Mouse (Mus musculus): ENCODE data around the gene Ofcc1. TPM values are rescaled to one million over a fixed set of nuclear protein-coding genes. Genes with fewer than 3 reads are reported as not detected.

The Ofcc1 gene
- polyA plus RNA-seq, 1 experiment: 0.03 TPM

- WGBS: 83% methylated on average over 5 of the region's 5 CpGs
- no peak for TF ChIP-seq CTCF (conservative IDR thresholded peaks at IDR 0.05; ENCODE audit: insufficient read depth, insufficient read length, low read depth, low read length)
- TF ChIP-seq POLR2A (IDR thresholded peaks at IDR 0.05; ENCODE audit: low read depth, low read length): no peak
- H3K27me3 ChIP-seq (replicated peaks; ENCODE audit: control insufficient read depth, insufficient read depth, low read length): no peaks in the 10 kb centered on the region
- no peak overlapping the region for H3K27ac ChIP-seq (ENCODE audit: insufficient read depth, low read depth, low read length)
- no peaks in the 10 kb centered on the region for H3K36me3 ChIP-seq (ENCODE audit: control insufficient read depth, insufficient read depth, low read length)
- H3K4me3 ChIP-seq (ENCODE audit: insufficient read depth, low read depth, low read length): no peak overlapping the region
- no peak for DNase-seq
- no peaks in the 10 kb centered on the region for H3K4me1 ChIP-seq (ENCODE audit: control insufficient read depth, insufficient read depth, low read length)
These were observed 102.5 kb downstream of the Ofcc1 start for GRCm38 (mm10) chr13:40258757-40259156.

- H3K36me3 ChIP-seq (ENCODE audit: control insufficient read depth, insufficient read depth, low read length): no peaks in the 10 kb centered on the region
- DNase-seq: no peak
- H3K4me3 ChIP-seq (ENCODE audit: insufficient read depth, low read depth, low read length): no peak overlapping the region
- H3K27ac ChIP-seq (ENCODE audit: insufficient read depth, low read depth, low read length): no peak overlapping the region
- no peaks in the 10 kb centered on the region for H3K27me3 ChIP-seq (replicated peaks; ENCODE audit: control insufficient read depth, insufficient read depth, low read length)
- TF ChIP-seq POLR2A (IDR thresholded peaks at IDR 0.05; ENCODE audit: low read depth, low read length) (no peak), CTCF (conservative IDR thresholded peaks at IDR 0.05; ENCODE audit: insufficient read depth, insufficient read length, low read depth, low read length) (no peak)
- H3K4me1 ChIP-seq (ENCODE audit: control insufficient read depth, insufficient read depth, low read length): no peaks in the 10 kb centered on the region; the same call in 1 of the 2 replicates
- WGBS: 80% methylated on average over 6 of the region's 6 CpGs
These were observed 117.4 kb downstream of the Ofcc1 start for GRCm38 (mm10) chr13:40243821-40244220.

GRCm38 (mm10) chr13:40236356-40236755, 124.9 kb downstream of the Ofcc1 start:
- Histone ChIP-seq H3K4me3 (ENCODE audit: insufficient read depth, low read depth, low read length) (no peak overlapping the region), H3K36me3 (ENCODE audit: control insufficient read depth, insufficient read depth, low read length) (no peaks in the 10 kb centered on the region), H3K27ac (ENCODE audit: insufficient read depth, low read depth, low read length) (no peak overlapping the region), H3K27me3 (replicated peaks; ENCODE audit: control insufficient read depth, insufficient read depth, low read length) (no peaks in the 10 kb centered on the region), H3K4me1 (ENCODE audit: control insufficient read depth, insufficient read depth, low read length) (no peaks in the 10 kb centered on the region)
- WGBS: 57% methylated on average over 3 of the region's 3 CpGs
- TF ChIP-seq CTCF (conservative IDR thresholded peaks at IDR 0.05; ENCODE audit: insufficient read depth, insufficient read length, low read depth, low read length) (no peak), POLR2A (IDR thresholded peaks at IDR 0.05; ENCODE audit: low read depth, low read length) (no peak)
- no peak for DNase-seq

GRCm38 (mm10) chr13:40208314-40208713, 152.9 kb downstream of the Ofcc1 start:
- WGBS: 69% methylated on average over 9 of the region's 9 CpGs
- Histone ChIP-seq H3K27me3 (replicated peaks; ENCODE audit: control insufficient read depth, insufficient read depth, low read length) (no peaks in the 10 kb centered on the region), H3K36me3 (ENCODE audit: control insufficient read depth, insufficient read depth, low read length) (no peaks in the 10 kb centered on the region), H3K4me1 (ENCODE audit: control insufficient read depth, insufficient read depth, low read length) (no peaks in the 10 kb centered on the region), H3K4me3 (ENCODE audit: insufficient read depth, low read depth, low read length) (no peak overlapping the region), H3K27ac (ENCODE audit: insufficient read depth, low read depth, low read length) (no peak overlapping the region)
- no peak for DNase-seq
- TF ChIP-seq CTCF (conservative IDR thresholded peaks at IDR 0.05; ENCODE audit: insufficient read depth, insufficient read length, low read depth, low read length) (no peak), POLR2A (IDR thresholded peaks at IDR 0.05; ENCODE audit: low read depth, low read length) (no peak)

GRCm38 (mm10) chr13:40181786-40182185, 179.5 kb downstream of the Ofcc1 start:
- no peak overlapping the region for H3K27ac ChIP-seq (ENCODE audit: insufficient read depth, low read depth, low read length)
- no peak for TF ChIP-seq CTCF (conservative IDR thresholded peaks at IDR 0.05; ENCODE audit: insufficient read depth, insufficient read length, low read depth, low read length)
- TF ChIP-seq POLR2A (IDR thresholded peaks at IDR 0.05; ENCODE audit: low read depth, low read length): no peak
- H3K36me3 ChIP-seq (ENCODE audit: control insufficient read depth, insufficient read depth, low read length): no peaks in the 10 kb centered on the region
- no peak for DNase-seq
- H3K4me1 ChIP-seq (ENCODE audit: control insufficient read depth, insufficient read depth, low read length): no peaks in the 10 kb centered on the region
- WGBS: 63% methylated on average over 3 of the region's 3 CpGs
- no peak overlapping the region for H3K4me3 ChIP-seq (ENCODE audit: insufficient read depth, low read depth, low read length)
- no peaks in the 10 kb centered on the region for H3K27me3 ChIP-seq (replicated peaks; ENCODE audit: control insufficient read depth, insufficient read depth, low read length)

- WGBS: 74% methylated on average over 4 of the region's 4 CpGs
- Histone ChIP-seq H3K36me3 (ENCODE audit: control insufficient read depth, insufficient read depth, low read length) (no peaks in the 10 kb centered on the region), H3K27me3 (replicated peaks; ENCODE audit: control insufficient read depth, insufficient read depth, low read length) (no peaks in the 10 kb centered on the region), H3K27ac (ENCODE audit: insufficient read depth, low read depth, low read length) (no peak overlapping the region), H3K4me3 (ENCODE audit: insufficient read depth, low read depth, low read length) (no peak overlapping the region), H3K4me1 (ENCODE audit: control insufficient read depth, insufficient read depth, low read length) (no peaks in the 10 kb centered on the region)
- TF ChIP-seq CTCF (conservative IDR thresholded peaks at IDR 0.05; ENCODE audit: insufficient read depth, insufficient read length, low read depth, low read length) (no peak), POLR2A (IDR thresholded peaks at IDR 0.05; ENCODE audit: low read depth, low read length) (no peak)
- DNase-seq: no peak
These were observed 189.5 kb downstream of the Ofcc1 start for GRCm38 (mm10) chr13:40171775-40172174.

GRCm38 (mm10) chr13:40167871-40168270, 193.4 kb downstream of the Ofcc1 start:
- Histone ChIP-seq H3K27me3 (replicated peaks; ENCODE audit: control insufficient read depth, insufficient read depth, low read length) (no peaks in the 10 kb centered on the region), H3K27ac (ENCODE audit: insufficient read depth, low read depth, low read length) (no peak overlapping the region), H3K4me1 (ENCODE audit: control insufficient read depth, insufficient read depth, low read length) (no peaks in the 10 kb centered on the region), H3K4me3 (ENCODE audit: insufficient read depth, low read depth, low read length) (no peak overlapping the region), H3K36me3 (ENCODE audit: control insufficient read depth, insufficient read depth, low read length) (no peaks in the 10 kb centered on the region)
- 47% methylated on average over 7 of the region's 7 CpGs for WGBS
- TF ChIP-seq POLR2A (IDR thresholded peaks at IDR 0.05; ENCODE audit: low read depth, low read length) (no peak), CTCF (conservative IDR thresholded peaks at IDR 0.05; ENCODE audit: insufficient read depth, insufficient read length, low read depth, low read length) (no peak)
- DNase-seq: no peak

- 52% methylated on average over 3 of the region's 3 CpGs for WGBS
- no peaks in the 10 kb centered on the region for H3K36me3 ChIP-seq (ENCODE audit: control insufficient read depth, insufficient read depth, low read length)
- no peak overlapping the region for H3K27ac ChIP-seq (ENCODE audit: insufficient read depth, low read depth, low read length)
- no peak for DNase-seq
- no peaks in the 10 kb centered on the region for H3K4me1 ChIP-seq (ENCODE audit: control insufficient read depth, insufficient read depth, low read length)
- TF ChIP-seq CTCF (conservative IDR thresholded peaks at IDR 0.05; ENCODE audit: insufficient read depth, insufficient read length, low read depth, low read length) (no peak), POLR2A (IDR thresholded peaks at IDR 0.05; ENCODE audit: low read depth, low read length) (no peak)
- H3K27me3 ChIP-seq (replicated peaks; ENCODE audit: control insufficient read depth, insufficient read depth, low read length): no peaks in the 10 kb centered on the region
- H3K4me3 ChIP-seq (ENCODE audit: insufficient read depth, low read depth, low read length): no peak overlapping the region
These were observed 205.8 kb downstream of the Ofcc1 start for GRCm38 (mm10) chr13:40155466-40155865.
